In genomic region chr1:84286682-84287111, GRCm38 (mm10) we compare ENCODE assay signal across 8 mouse cellular contexts.
DNase-seq lines count a peak whose midpoint lies in the region; ATAC-seq and TF ChIP-seq lines count a peak whose summit lies in the region.

No protein-coding gene starts in this region.

- peaks cover 14% of the 10 kb centered on the region; the same call in 1 of the 2 replicates for H3K4me1 ChIP-seq in kidney, embryonic 15.5 days
- H3K4me1 ChIP-seq in forebrain, embryonic 13.5 days: peaks cover 26% of the 10 kb centered on the region
- peaks cover 3% of the 10 kb centered on the region; the same call in 1 of the 2 replicates for H3K4me1 ChIP-seq in hindbrain, postnatal 0 days (ENCODE audit: insufficient read depth, low read length)
- peaks cover 17% of the 10 kb centered on the region; the same call in 1 of the 2 replicates for H3K4me1 ChIP-seq in midbrain, embryonic 14.5 days (ENCODE audit: control insufficient read depth, insufficient read depth, low read length)
- H3K4me1 ChIP-seq in stomach, embryonic 15.5 days: no peaks in the 10 kb centered on the region

- peak; percentile 88 for TF ChIP-seq CTCF in hindbrain, postnatal 0 days (IDR thresholded peaks at IDR 0.05; ENCODE audit: low read depth)

- no peak overlapping the region for H3K4me2 ChIP-seq in kidney, embryonic 15.5 days
- H3K4me2 ChIP-seq in forebrain, embryonic 13.5 days: no peak overlapping the region
- no peak overlapping the region; the same call in 1 of the 2 replicates for H3K4me2 ChIP-seq in hindbrain, postnatal 0 days (ENCODE audit: low read depth, low read length)
- no peak overlapping the region for H3K4me2 ChIP-seq in midbrain, embryonic 14.5 days (ENCODE audit: low read length)
- H3K4me2 ChIP-seq in stomach, embryonic 15.5 days: no peak overlapping the region

- H3K9ac ChIP-seq in kidney, embryonic 15.5 days: no peak overlapping the region
- H3K9ac ChIP-seq in forebrain, embryonic 13.5 days: no peak overlapping the region
- no peak overlapping the region for H3K9ac ChIP-seq in hindbrain, postnatal 0 days (replicated peaks; ENCODE audit: low read length)
- no peak overlapping the region for H3K9ac ChIP-seq in midbrain, embryonic 14.5 days (replicated peaks; ENCODE audit: low read length)
- H3K9ac ChIP-seq in stomach, embryonic 15.5 days: no peak overlapping the region

- H3K4me3 ChIP-seq in kidney, embryonic 15.5 days (replicated peaks): no peak overlapping the region
- H3K4me3 ChIP-seq in forebrain, embryonic 13.5 days: no peak overlapping the region
- no peak overlapping the region for H3K4me3 ChIP-seq in hindbrain, postnatal 0 days (ENCODE audit: low read length)
- no peak overlapping the region for H3K4me3 ChIP-seq in midbrain, embryonic 14.5 days (replicated peaks; ENCODE audit: low read depth, low read length)
- H3K4me3 ChIP-seq in stomach, embryonic 15.5 days (replicated peaks): no peak overlapping the region

- 34% methylated on average over 6 of the region's 6 CpGs for WGBS in kidney, embryonic 15.5 days
- 25% methylated on average over 6 of the region's 6 CpGs for WGBS in forebrain, embryonic 13.5 days
- 19% methylated on average over 6 of the region's 6 CpGs for WGBS in hindbrain, postnatal 0 days
- 18% methylated on average over 6 of the region's 6 CpGs for WGBS in midbrain, embryonic 14.5 days
- WGBS in stomach, embryonic 15.5 days: 26% methylated on average over 6 of the region's 6 CpGs

- H3K27me3 ChIP-seq in kidney, embryonic 15.5 days: peaks cover 18% of the 10 kb centered on the region
- H3K27me3 ChIP-seq in forebrain, embryonic 13.5 days: 0 out of 2 replicates have a peak, but pooled peaks cover 5% of the 10 kb centered on the region
- no peaks in the 10 kb centered on the region for H3K27me3 ChIP-seq in hindbrain, postnatal 0 days (ENCODE audit: insufficient read depth, low read length)
- no peaks in the 10 kb centered on the region for H3K27me3 ChIP-seq in midbrain, embryonic 14.5 days (ENCODE audit: control insufficient read depth, insufficient read depth, low read length)
- 0 out of 2 replicates have a peak, but pooled peaks cover 3% of the 10 kb centered on the region for H3K27me3 ChIP-seq in stomach, embryonic 15.5 days (replicated peaks)

- no peaks in the 10 kb centered on the region for H3K36me3 ChIP-seq in kidney, embryonic 15.5 days
- no peaks in the 10 kb centered on the region for H3K36me3 ChIP-seq in forebrain, embryonic 13.5 days (ENCODE audit: poor library complexity, severe bottlenecking)
- H3K36me3 ChIP-seq in hindbrain, postnatal 0 days (ENCODE audit: insufficient read depth, low read length): no peaks in the 10 kb centered on the region
- no peaks in the 10 kb centered on the region for H3K36me3 ChIP-seq in midbrain, embryonic 14.5 days (ENCODE audit: control insufficient read depth, insufficient read depth, low read length)
- H3K36me3 ChIP-seq in stomach, embryonic 15.5 days: no peaks in the 10 kb centered on the region

- no peak for ATAC-seq in kidney, embryonic 15.5 days (replicated peaks; ENCODE audit: low FRiP score)
- ATAC-seq in forebrain, embryonic 13.5 days: peak; percentile 61
- ATAC-seq in hindbrain, postnatal 0 days: peak; percentile 72
- ATAC-seq in midbrain, embryonic 14.5 days (ENCODE audit: low FRiP score, low TSS enrichment): peak; percentile 71
- ATAC-seq in stomach, embryonic 15.5 days (ENCODE audit: insufficient read depth, low FRiP score, low read depth): 0 out of 2 replicates have a peak, but pooled peaks have one; percentile 36

- DNase-seq in kidney, adult 11 months: peak; percentile 29
- peak; percentile 93 for DNase-seq in brain, adult 2 months (ENCODE audit: low read depth, low spot score)
- DNase-seq in hindbrain, postnatal 0 days (ENCODE audit: low spot score): peak; percentile 86
- peak; percentile 59 to 71 for DNase-seq in left cerebral cortex, adult 8-10 months (ENCODE audit: low spot score in 2 of 2)
- peak; percentile 88 for DNase-seq in midbrain, embryonic 14.5 days

- H3K27ac ChIP-seq in kidney, embryonic 15.5 days: no peak overlapping the region
- no peak overlapping the region for H3K27ac ChIP-seq in forebrain, embryonic 13.5 days
- H3K27ac ChIP-seq in hindbrain, postnatal 0 days: no peak overlapping the region
- H3K27ac ChIP-seq in midbrain, embryonic 14.5 days (replicated peaks; ENCODE audit: low read depth, low read length): no peak overlapping the region
- H3K27ac ChIP-seq in stomach, embryonic 15.5 days: no peak overlapping the region

- H3K9me3 ChIP-seq in kidney, embryonic 15.5 days (replicated peaks): no peaks in the 10 kb centered on the region
- no peaks in the 10 kb centered on the region for H3K9me3 ChIP-seq in forebrain, embryonic 13.5 days (replicated peaks)
- H3K9me3 ChIP-seq in hindbrain, postnatal 0 days (ENCODE audit: low read length): no peaks in the 10 kb centered on the region
- H3K9me3 ChIP-seq in midbrain, embryonic 14.5 days (ENCODE audit: control insufficient read depth, low read length): no peaks in the 10 kb centered on the region
- no peaks in the 10 kb centered on the region for H3K9me3 ChIP-seq in stomach, embryonic 15.5 days

Comparison
In these comparisons a context has a peak if more than half of its experiments do, and no peak if none do; other contexts are left out.
1. DNase-seq: peak in every context shown above with its lines; median percentile 93 in brain, adult 2 months; 88 in midbrain, embryonic 14.5 days; 86 in hindbrain, postnatal 0 days; 65 in left cerebral cortex, adult 8-10 months; 29 in kidney, adult 11 months.